Mouse (Mus musculus) cerebellum, postnatal 10 days (tissue): ENCODE measurements at regions not wholly inside any gene's neighbourhood (a gene's known extent, or its start where the extent isn't known, plus 50 kb on each side); places are given as distances from the start of the nearest gene placed in this dataset.

Experiments used
- DNase-seq, 2 experiments: peaks; one replicate each; pipeline ENCODE4 v3.0.0; 2021; ENCODE audit warnings: mixed read lengths in 2 of 2

DNA sequence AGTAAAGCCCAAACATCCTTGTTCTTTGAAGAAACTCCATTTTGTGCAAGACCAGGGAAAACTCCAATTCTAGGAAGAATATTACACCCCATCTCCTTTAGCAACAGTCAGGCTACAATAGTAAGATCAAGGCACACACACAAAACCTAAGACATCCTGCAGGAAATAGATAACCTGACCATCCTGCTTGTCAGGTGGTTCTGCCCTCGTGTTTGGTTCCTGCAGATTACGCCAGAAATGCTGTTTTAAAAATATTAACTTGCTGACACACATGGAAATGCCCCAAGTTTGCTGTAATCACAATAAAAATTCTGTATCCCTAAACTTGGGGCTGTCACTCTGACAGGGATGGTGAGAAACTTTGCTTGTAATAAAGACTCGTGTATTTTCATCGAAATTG is 251.6 kb downstream of the Kcnj3 start:
- no peak for DNase-seq

DNA sequence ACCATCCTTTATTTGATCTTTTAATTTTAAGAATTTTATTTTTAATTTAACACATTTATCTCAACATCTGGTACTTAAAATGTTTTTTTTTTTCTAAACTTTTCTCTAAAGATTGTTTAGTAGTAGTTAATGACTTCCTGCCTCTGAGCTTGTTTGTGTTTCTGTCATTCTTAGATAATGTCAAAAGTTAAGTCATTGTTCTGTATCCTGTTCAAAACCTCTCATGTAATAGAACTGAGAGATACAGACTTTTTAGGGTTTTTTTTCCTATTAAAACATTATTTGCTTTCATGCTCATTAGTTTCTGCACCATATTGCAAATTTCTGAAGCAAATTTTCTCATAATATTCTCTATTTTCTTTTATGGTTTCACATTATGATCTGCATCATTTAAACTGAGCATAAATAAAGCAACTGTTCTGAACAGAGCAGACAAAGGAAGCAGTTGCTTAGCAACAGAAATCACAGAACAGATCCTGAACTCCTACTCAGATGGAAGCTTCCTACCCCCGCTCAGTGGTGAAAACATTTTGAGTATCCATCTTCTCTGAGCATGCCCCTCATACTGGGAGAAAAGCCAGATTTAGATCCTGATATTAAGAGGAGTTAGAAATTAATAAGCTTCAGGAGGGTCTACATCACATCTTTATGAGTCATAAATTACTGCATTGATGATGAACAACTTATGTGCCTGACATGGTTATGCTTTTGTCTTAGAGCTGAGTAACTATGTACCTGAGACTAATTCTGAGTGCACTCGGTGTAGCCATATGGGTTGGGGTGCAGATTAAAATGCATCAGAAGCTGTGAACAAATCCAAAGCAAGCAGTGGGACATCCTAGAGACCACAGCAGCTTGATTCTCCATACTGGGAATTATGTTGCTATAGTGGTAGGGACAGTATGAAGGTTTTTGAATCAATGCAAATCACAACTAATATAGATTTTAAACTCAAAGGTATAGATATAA is 257.4 kb downstream of the Kcnj3 start:
- peak; percentile 19 to 20 for DNase-seq

DNA sequence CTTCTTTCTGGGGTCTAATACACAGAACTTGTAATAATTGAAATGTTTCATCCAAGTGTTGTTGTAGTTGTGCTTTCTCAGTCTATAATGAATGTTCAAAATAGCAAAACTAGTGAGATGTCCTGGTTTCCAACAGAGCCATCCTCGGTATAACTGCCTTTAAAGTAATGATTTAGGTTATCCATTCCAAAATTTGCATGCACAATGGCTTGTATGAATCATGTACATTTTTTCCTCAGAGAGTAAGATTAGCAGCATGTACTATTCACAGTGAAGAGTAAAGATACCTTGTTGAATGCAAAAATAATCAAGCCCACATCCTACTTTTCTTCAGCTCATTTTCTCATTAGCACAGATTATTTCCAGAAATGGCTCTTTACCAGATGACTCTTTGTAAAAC is 263.9 kb downstream of the Kcnj3 start:
- no peak for DNase-seq
